In the genomic region with DNA sequence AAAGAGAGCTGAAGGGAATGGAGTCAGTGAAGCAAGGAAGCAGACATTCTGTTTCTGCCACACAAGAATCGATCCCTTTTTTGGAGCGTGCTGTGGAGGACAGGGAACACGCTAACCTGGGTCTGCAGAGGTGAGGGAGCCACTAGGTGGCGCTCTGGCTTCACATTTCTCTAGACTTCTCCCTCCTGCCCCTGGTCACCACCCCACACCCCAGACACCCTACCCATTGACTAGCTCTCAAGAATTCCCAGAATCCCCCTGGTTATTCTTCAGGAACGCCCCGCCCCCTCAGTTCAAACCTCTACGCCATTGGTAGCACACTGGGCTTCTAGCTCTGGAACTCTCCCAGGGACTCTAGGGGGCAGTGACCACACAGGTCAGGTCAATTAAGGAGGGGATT, we compare ENCODE assay signal across 8 mouse cellular contexts. TPM values are rescaled to one million over a fixed set of nuclear protein-coding genes. Genes with fewer than 3 reads are reported as not detected.
DNase-seq lines count a peak whose midpoint lies in the region; ATAC-seq and TF ChIP-seq lines count a peak whose summit lies in the region.

No protein-coding gene starts in this region.

- H3K4me3 ChIP-seq in bone marrow macrophage, adult 2 months (ENCODE audit: insufficient read depth, low read length), result no peak overlapping the region
- H3K4me3 ChIP-seq in embryonic fibroblast, embryonic 13.5 days (ENCODE audit: insufficient read depth, low read length), result no peak overlapping the region
- H3K4me3 ChIP-seq in kidney, adult 2 months (ENCODE audit: insufficient read depth, low read depth, low read length), result no peak overlapping the region
- no peak overlapping the region for H3K4me3 ChIP-seq in liver, adult 2 months (ENCODE audit: insufficient read depth, low read depth, low read length)

- 33% methylated on average over 7 of the region's 7 CpGs for WGBS in kidney, adult 2 months
- WGBS in liver, adult 2 months, result 24% methylated on average over 7 of the region's 7 CpGs

- H3K9ac ChIP-seq in liver, adult 2 months (ENCODE audit: low read depth, low read length), result no peak overlapping the region

- no peak overlapping the region for H3K27ac ChIP-seq in bone marrow macrophage, adult 2 months (ENCODE audit: insufficient read depth, low read depth, low read length)
- no peak overlapping the region for H3K27ac ChIP-seq in embryonic fibroblast, embryonic 13.5 days (ENCODE audit: insufficient read depth, low read length)
- H3K27ac ChIP-seq in kidney, adult 2 months (ENCODE audit: insufficient read depth, low read depth, low read length), result peak overlapping the region; percentile 8; the same call in 1 of the 2 replicates
- H3K27ac ChIP-seq in liver, adult 2 months (replicated peaks; ENCODE audit: insufficient read depth, low read depth, low read length), result no peak overlapping the region

- no peak for TF ChIP-seq POLR2A in bone marrow macrophage, adult 2 months (IDR thresholded peaks at IDR 0.05; ENCODE audit: borderline replicate concordance, low read depth, low read length)
- no peak for TF ChIP-seq POLR2A in embryonic fibroblast, embryonic 13.5 days (IDR thresholded peaks at IDR 0.05; ENCODE audit: low read depth, low read length)
- no peak for TF ChIP-seq POLR2A in kidney, adult 2 months (IDR thresholded peaks at IDR 0.05; ENCODE audit: low read depth, low read length)
- TF ChIP-seq POLR2A in liver, adult 2 months (IDR thresholded peaks at IDR 0.05; ENCODE audit: extremely low read depth, insufficient read depth, low read length), result no peak

- peak; percentile 66 for ATAC-seq in CD4-positive, CD25-positive, alpha-beta regulatory T cell, adult 4 months
- ATAC-seq in monocyte, adult 5-6 weeks (replicated peaks; ENCODE audit: insufficient number of reproducible peaks, low FRiP score, low TSS enrichment, poor library complexity, severe bottlenecking), result peak; percentile 50

- peak; percentile 47 for DNase-seq in heart, adult 8-10 months (ENCODE audit: low spot score)
- peak; percentile 78 for DNase-seq in kidney, adult 2 months
- peak; percentile 73 for DNase-seq in liver, adult 2 months (ENCODE audit: extremely low read depth, low read depth, low spot score)
- DNase-seq in splenic B cell, adult 2 months (ENCODE audit: low read depth, low spot score), result peak; percentile 86

- peaks cover 5% of the 10 kb centered on the region; the same call in 1 of the 2 replicates for H3K4me1 ChIP-seq in bone marrow macrophage, adult 2 months (ENCODE audit: control insufficient read depth, insufficient read depth, low read length)
- H3K4me1 ChIP-seq in embryonic fibroblast, embryonic 13.5 days (ENCODE audit: control insufficient read depth, insufficient read depth, low read length), result no peaks in the 10 kb centered on the region
- peaks cover 8% of the 10 kb centered on the region; the same call in 1 of the 2 replicates for H3K4me1 ChIP-seq in kidney, adult 2 months (ENCODE audit: control insufficient read depth, insufficient read depth, low read length)
- no peaks in the 10 kb centered on the region for H3K4me1 ChIP-seq in liver, adult 2 months (ENCODE audit: control insufficient read depth, insufficient read depth, low read length)

- H3K36me3 ChIP-seq in kidney, adult 2 months (ENCODE audit: control insufficient read depth, insufficient read depth, low read length), result no peaks in the 10 kb centered on the region; the same call in 1 of the 2 replicates
- no peaks in the 10 kb centered on the region for H3K36me3 ChIP-seq in liver, adult 2 months (ENCODE audit: control insufficient read depth, insufficient read depth, low read length)
- H3K36me3 ChIP-seq in splenic B cell, adult 2 months (ENCODE audit: control insufficient read depth, insufficient read depth, low read length, poor library complexity, severe bottlenecking), result peaks cover 7% of the 10 kb centered on the region; the same call in 1 of the 2 replicates

- H3K27me3 ChIP-seq in kidney, adult 2 months (replicated peaks; ENCODE audit: control insufficient read depth, insufficient read depth, low read length), result no peaks in the 10 kb centered on the region
- no peaks in the 10 kb centered on the region for H3K27me3 ChIP-seq in liver, adult 2 months (ENCODE audit: control insufficient read depth, insufficient read depth, low read length)
- no peaks in the 10 kb centered on the region for H3K27me3 ChIP-seq in splenic B cell, adult 2 months (ENCODE audit: control insufficient read depth, insufficient read depth, low read length, poor library complexity, severe bottlenecking)

- TF ChIP-seq CTCF in bone marrow macrophage, adult 2 months (IDR thresholded peaks at IDR 0.05; ENCODE audit: low read depth, low read length), result peak; percentile 91
- peak; percentile 79 for TF ChIP-seq CTCF in embryonic fibroblast, embryonic 13.5 days (IDR thresholded peaks at IDR 0.05; ENCODE audit: borderline replicate concordance, insufficient read depth, low read length)
- peak; percentile 87 for TF ChIP-seq CTCF in kidney, adult 2 months (conservative IDR thresholded peaks at IDR 0.05; ENCODE audit: insufficient read depth, insufficient read length, low read depth, low read length)
- TF ChIP-seq CTCF in liver, adult 2 months (IDR thresholded peaks at IDR 0.05; ENCODE audit: low read depth, low read length), result peak; percentile 95

- no peaks in the 10 kb centered on the region for H3K79me2 ChIP-seq in liver, adult 2 months (ENCODE audit: control insufficient read depth, insufficient read depth, low read length)

RNA-seq across cellular contexts. Expression of a gene that starts 4.8 kb away (rescaled TPM):
- 10 to 100 TPM; 29.8 to 46.0 TPM for polyA plus RNA-seq in CD4-positive, CD25-positive, alpha-beta regulatory T cell, adult 4 months (2017; shearing (Covaris generic))
- 25.9 and 26.8 TPM in 2 replicates for polyA plus RNA-seq in bone marrow macrophage, adult 2 months (2012; ENCODE audit: insufficient read depth, insufficient read length, missing spikeins)
- polyA plus RNA-seq in embryonic fibroblast, embryonic 13.5 days (2011; ENCODE audit: insufficient read length, low read depth, missing spikeins), result 16.3 and 21.0 TPM in 2 replicates
- total RNA-seq in heart, adult 8-10 months (2022), result 1 to 10 TPM; 5.5 to 8.6 (median 7.5) TPM
- 20.6 and 27.2 TPM in 2 replicates for polyA plus RNA-seq in kidney, adult 2 months (2012; rRNA removed)
- 79.5 and 112 TPM in 2 replicates for total RNA-seq in liver, adult 2 months (2014; rRNA removed)
- 82.1 and 108 TPM in 2 replicates for polyA plus RNA-seq in liver, adult 2 months (2012; rRNA removed)
- 18.0 to 23.5 TPM (median 21.0 TPM) in 3 replicates for total RNA-seq in monocyte, adult 5-6 weeks (2017)

RNA-seq across cellular contexts. Expression of a gene that starts 13.0 kb away (rescaled TPM):
- 10 to 100 TPM; 41.4 to 52.4 TPM for polyA plus RNA-seq in CD4-positive, CD25-positive, alpha-beta regulatory T cell, adult 4 months (2017; shearing (Covaris generic))
- 14.1 and 17.3 TPM in 2 replicates for polyA plus RNA-seq in bone marrow macrophage, adult 2 months (2012; ENCODE audit: insufficient read depth, insufficient read length, missing spikeins)
- polyA plus RNA-seq in embryonic fibroblast, embryonic 13.5 days (2011; ENCODE audit: insufficient read length, low read depth, missing spikeins), result 90.9 and 91.6 TPM in 2 replicates
- 10 to 100 TPM; 67.8 to 74.7 (median 71.2) TPM for total RNA-seq in heart, adult 8-10 months (2022)
- polyA plus RNA-seq in kidney, adult 2 months (2012; rRNA removed), result 60.5 and 61.3 TPM in 2 replicates
- 5.7 and 5.9 TPM in 2 replicates for total RNA-seq in liver, adult 2 months (2014; rRNA removed)
- 6.6 and 9.1 TPM in 2 replicates for polyA plus RNA-seq in liver, adult 2 months (2012; rRNA removed)
- 149 to 190 TPM (median 158 TPM) in 3 replicates for total RNA-seq in monocyte, adult 5-6 weeks (2017)

RNA-seq across cellular contexts. Expression of a gene that starts 19.5 kb away (rescaled TPM):
- polyA plus RNA-seq in CD4-positive, CD25-positive, alpha-beta regulatory T cell, adult 4 months (2017; shearing (Covaris generic)), result 1 to 10 TPM; 6.0 to 7.9 TPM
- polyA plus RNA-seq in bone marrow macrophage, adult 2 months (2012; ENCODE audit: insufficient read depth, insufficient read length, missing spikeins), result 25.3 and 28.0 TPM in 2 replicates
- polyA plus RNA-seq in embryonic fibroblast, embryonic 13.5 days (2011; ENCODE audit: insufficient read length, low read depth, missing spikeins), result 42.4 and 45.2 TPM in 2 replicates
- 10 to 100 TPM; 13.3 to 17.9 (median 14.9) TPM for total RNA-seq in heart, adult 8-10 months (2022)
- polyA plus RNA-seq in kidney, adult 2 months (2012; rRNA removed), result 26.2 and 45.6 TPM in 2 replicates
- 4.4 and 9.9 TPM in 2 replicates for total RNA-seq in liver, adult 2 months (2014; rRNA removed)
- polyA plus RNA-seq in liver, adult 2 months (2012; rRNA removed), result 26.5 and 29.0 TPM in 2 replicates
- total RNA-seq in monocyte, adult 5-6 weeks (2017), result 11.0 to 18.5 TPM (median 17.6 TPM) in 3 replicates

RNA-seq across cellular contexts. Expression of a gene that starts 31.3 kb away (rescaled TPM):
- polyA plus RNA-seq in CD4-positive, CD25-positive, alpha-beta regulatory T cell, adult 4 months (2017; shearing (Covaris generic)), result 10 to 100 TPM; 33.2 to 35.2 TPM
- polyA plus RNA-seq in bone marrow macrophage, adult 2 months (2012; ENCODE audit: insufficient read depth, insufficient read length, missing spikeins), result 56.0 and 56.8 TPM in 2 replicates
- 224 and 227 TPM in 2 replicates for polyA plus RNA-seq in embryonic fibroblast, embryonic 13.5 days (2011; ENCODE audit: insufficient read length, low read depth, missing spikeins)
- 10 to 100 TPM; 33.3 to 37.7 (median 36.5) TPM for total RNA-seq in heart, adult 8-10 months (2022)
- 53.2 and 57.2 TPM in 2 replicates for polyA plus RNA-seq in kidney, adult 2 months (2012; rRNA removed)
- total RNA-seq in liver, adult 2 months (2014; rRNA removed), result 37.7 and 42.0 TPM in 2 replicates
- polyA plus RNA-seq in liver, adult 2 months (2012; rRNA removed), result 56.8 and 57.4 TPM in 2 replicates
- total RNA-seq in monocyte, adult 5-6 weeks (2017), result 48.9 to 65.4 TPM (median 58.4 TPM) in 3 replicates

RNA-seq across cellular contexts. Expression of a gene that starts 31.4 kb away (rescaled TPM):
- 10 to 100 TPM; 21.6 to 40.2 TPM for polyA plus RNA-seq in CD4-positive, CD25-positive, alpha-beta regulatory T cell, adult 4 months (2017; shearing (Covaris generic))
- 46.6 and 55.2 TPM in 2 replicates for polyA plus RNA-seq in bone marrow macrophage, adult 2 months (2012; ENCODE audit: insufficient read depth, insufficient read length, missing spikeins)
- polyA plus RNA-seq in embryonic fibroblast, embryonic 13.5 days (2011; ENCODE audit: insufficient read length, low read depth, missing spikeins), result 142 and 174 TPM in 2 replicates
- total RNA-seq in heart, adult 8-10 months (2022), result 1 to 10 TPM; 3.8 to 5.4 (median 4.2) TPM
- 6.8 and 7.3 TPM in 2 replicates for polyA plus RNA-seq in kidney, adult 2 months (2012; rRNA removed)
- 3.0 and 6.0 TPM in 2 replicates for total RNA-seq in liver, adult 2 months (2014; rRNA removed)
- 7.9 and 11.0 TPM in 2 replicates for polyA plus RNA-seq in liver, adult 2 months (2012; rRNA removed)
- total RNA-seq in monocyte, adult 5-6 weeks (2017), result 7.5 to 10.2 TPM (median 8.1 TPM) in 3 replicates
